ENCODE assay signal across 14 mouse cellular contexts in genomic region chr11:75592612-75593011, GRCm38 (mm10). TPM values are rescaled to one million over a fixed set of nuclear protein-coding genes. Genes with fewer than 3 reads are reported as not detected.
DNase-seq lines count a peak whose midpoint lies in the region; ATAC-seq lines count a peak whose summit lies in the region.
"Had no signal": no experiment of that assay in that cellular context is flagged by ENCODE, and none has a peak within 500 bp of the region (broad histone marks: within the 10 kb centered on the region; RNA-seq: fewer than 3 reads in every experiment).

No protein-coding gene starts in this region.

- no peak overlapping the region for H3K4me3 ChIP-seq in liver, embryonic 15.5 days (replicated peaks)
- no peak overlapping the region for H3K4me3 ChIP-seq in midbrain, embryonic 14.5 days (replicated peaks; ENCODE audit: low read depth, low read length)
- no peak overlapping the region for H3K4me3 ChIP-seq in neural tube, embryonic 15.5 days (replicated peaks)
- H3K4me3 ChIP-seq: embryonic facial prominence, embryonic 12.5 days had no signal

- H3K9ac ChIP-seq in liver, embryonic 15.5 days = no peak overlapping the region
- H3K9ac ChIP-seq in midbrain, embryonic 14.5 days (replicated peaks; ENCODE audit: low read length) = no peak overlapping the region
- no peak overlapping the region for H3K9ac ChIP-seq in neural tube, embryonic 15.5 days (replicated peaks)
- H3K9ac ChIP-seq: embryonic facial prominence, embryonic 12.5 days; lung, embryonic 14.5 days had no signal

- intact Hi-C loops in left cerebral cortex, postnatal 14 days (cut with DNase I) = no loop called here

- H3K27ac ChIP-seq in liver, embryonic 15.5 days (replicated peaks) = peak overlapping the region; percentile 48
- no peak overlapping the region for H3K27ac ChIP-seq in midbrain, embryonic 14.5 days (replicated peaks; ENCODE audit: low read depth, low read length)
- no peak overlapping the region for H3K27ac ChIP-seq in neural tube, embryonic 15.5 days (replicated peaks)
- H3K27ac ChIP-seq: embryonic facial prominence, embryonic 12.5 days had no signal

- no peaks in the 10 kb centered on the region for H3K27me3 ChIP-seq in liver, embryonic 15.5 days
- H3K27me3 ChIP-seq in midbrain, embryonic 14.5 days (ENCODE audit: control insufficient read depth, insufficient read depth, low read length) = no peaks in the 10 kb centered on the region
- no peaks in the 10 kb centered on the region for H3K27me3 ChIP-seq in neural tube, embryonic 15.5 days (replicated peaks)
- H3K27me3 ChIP-seq: embryonic facial prominence, embryonic 12.5 days had no signal

- peaks cover 29% of the 10 kb centered on the region for H3K36me3 ChIP-seq in liver, embryonic 15.5 days (replicated peaks)
- H3K36me3 ChIP-seq in midbrain, embryonic 14.5 days (ENCODE audit: control insufficient read depth, insufficient read depth, low read length) = peaks cover 37% of the 10 kb centered on the region
- H3K36me3 ChIP-seq in neural tube, embryonic 15.5 days = peaks cover 49% of the 10 kb centered on the region

- H3K4me1 ChIP-seq in liver, embryonic 15.5 days (replicated peaks) = peaks cover 55% of the 10 kb centered on the region
- H3K4me1 ChIP-seq in midbrain, embryonic 14.5 days (ENCODE audit: control insufficient read depth, insufficient read depth, low read length) = peaks cover 12% of the 10 kb centered on the region
- H3K4me1 ChIP-seq in neural tube, embryonic 15.5 days = peaks cover 30% of the 10 kb centered on the region

- H3K4me2 ChIP-seq in liver, embryonic 15.5 days = no peak overlapping the region
- no peak overlapping the region for H3K4me2 ChIP-seq in midbrain, embryonic 14.5 days (ENCODE audit: low read length)
- no peak overlapping the region for H3K4me2 ChIP-seq in neural tube, embryonic 15.5 days
- H3K4me2 ChIP-seq: embryonic facial prominence, embryonic 12.5 days; lung, embryonic 14.5 days had no signal

- peak; percentile 65 for DNase-seq in adrenal gland, postnatal 14 days
- no peak for DNase-seq in adrenal gland, postnatal 4 days (ENCODE audit: low spot score in 2 of 2)
- DNase-seq in urinary bladder, postnatal 14 days (ENCODE audit: low spot score) = peak; percentile 64
- no peak for DNase-seq in urinary bladder, postnatal 25 days (ENCODE audit: low spot score)
- DNase-seq in left cerebral cortex, postnatal 14 days (ENCODE audit: low spot score in 2 of 2) = no peak
- no peak for DNase-seq in midbrain, embryonic 14.5 days
- DNase-seq: cerebellum, adult 8-10 months; lung, embryonic 14.5 days; right cerebral cortex, adult 18-20 months; thymus, postnatal 36 days had no signal

- no peak for ATAC-seq in liver, embryonic 15.5 days (ENCODE audit: insufficient read depth)
- ATAC-seq in midbrain, embryonic 14.5 days (ENCODE audit: low FRiP score, low TSS enrichment) = no peak
- ATAC-seq in neural tube, embryonic 15.5 days (ENCODE audit: low FRiP score) = no peak
- ATAC-seq: inflammation-experienced regulatory T-cells, adult 6 months had no signal

- WGBS in liver, embryonic 15.5 days (ENCODE audit: insufficient replicate concordance) = 49% methylated on average over 5 of the region's 5 CpGs
- WGBS in midbrain, embryonic 14.5 days = 92% methylated on average over 5 of the region's 5 CpGs
- 86% methylated on average over 5 of the region's 5 CpGs for WGBS in neural tube, embryonic 15.5 days

- H3K9me3 ChIP-seq in liver, embryonic 15.5 days (replicated peaks) = no peaks in the 10 kb centered on the region
- no peaks in the 10 kb centered on the region for H3K9me3 ChIP-seq in midbrain, embryonic 14.5 days (ENCODE audit: control insufficient read depth, low read length)
- no peaks in the 10 kb centered on the region for H3K9me3 ChIP-seq in neural tube, embryonic 15.5 days (replicated peaks)
- H3K9me3 ChIP-seq: embryonic facial prominence, embryonic 12.5 days had no signal

RNA-seq across cellular contexts. Expression of gene Pitpna, which starts 4.7 kb away (rescaled TPM):
- total RNA-seq in adrenal gland, postnatal 14 days (2021) = 150 and 164 TPM in 2 replicates
- total RNA-seq in adrenal gland, postnatal 4 days (2021) = 100 to 1,000 TPM; 120 to 135 TPM
- 30.7 and 33.1 TPM in 2 replicates for polyA plus RNA-seq in liver, embryonic 15.5 days (2015; fragmentation: Nextera tagmentation; extraction: Ambion mirVana)
- total RNA-seq in left cerebral cortex, postnatal 14 days (2021) = 100 to 1,000 TPM; 336 to 338 TPM
- 115 and 120 TPM in 2 replicates for polyA plus RNA-seq in midbrain, embryonic 14.5 days (2014; fragmentation: Nextera tagmentation; extraction: Ambion mirVana)
- 113 and 117 TPM in 2 replicates for polyA plus RNA-seq in neural tube, embryonic 15.5 days (2015; fragmentation: Nextera tagmentation; extraction: Ambion mirVana)

RNA-seq across cellular contexts. Expression of gene Inpp5k, which starts 38.2 kb away (rescaled TPM):
- total RNA-seq in adrenal gland, postnatal 14 days (2021) = 32.3 and 41.8 TPM in 2 replicates
- 10 to 100 TPM; 59.8 to 64.4 TPM for total RNA-seq in adrenal gland, postnatal 4 days (2021)
- polyA plus RNA-seq in liver, embryonic 15.5 days (2015; fragmentation: Nextera tagmentation; extraction: Ambion mirVana) = 16.0 and 18.3 TPM in 2 replicates
- total RNA-seq in left cerebral cortex, postnatal 14 days (2021) = 10 to 100 TPM; 43.2 to 44.4 TPM
- 49.2 and 53.0 TPM in 2 replicates for polyA plus RNA-seq in midbrain, embryonic 14.5 days (2014; fragmentation: Nextera tagmentation; extraction: Ambion mirVana)
- 39.0 and 39.7 TPM in 2 replicates for polyA plus RNA-seq in neural tube, embryonic 15.5 days (2015; fragmentation: Nextera tagmentation; extraction: Ambion mirVana)

RNA-seq across cellular contexts. Expression of gene Myo1c, which starts 57.7 kb away (rescaled TPM):
- 148 and 155 TPM in 2 replicates for total RNA-seq in adrenal gland, postnatal 14 days (2021)
- 100 to 1,000 TPM; 122 to 132 TPM for total RNA-seq in adrenal gland, postnatal 4 days (2021)
- polyA plus RNA-seq in liver, embryonic 15.5 days (2015; fragmentation: Nextera tagmentation; extraction: Ambion mirVana) = 20.6 and 24.5 TPM in 2 replicates
- 10 to 100 TPM; 20.5 to 21.7 TPM for total RNA-seq in left cerebral cortex, postnatal 14 days (2021)
- 4.2 and 5.2 TPM in 2 replicates for polyA plus RNA-seq in midbrain, embryonic 14.5 days (2014; fragmentation: Nextera tagmentation; extraction: Ambion mirVana)
- polyA plus RNA-seq in neural tube, embryonic 15.5 days (2015; fragmentation: Nextera tagmentation; extraction: Ambion mirVana) = 12.4 and 22.0 TPM in 2 replicates

Comparison
In these comparisons a context has a peak if more than half of its experiments do, and no peak if none do; other contexts are left out.
1. DNase-seq: peak in adrenal gland, postnatal 14 days (single experiment) and urinary bladder, postnatal 14 days (single experiment); none in adrenal gland, postnatal 4 days (0 of 2), urinary bladder, postnatal 25 days (single experiment), left cerebral cortex, postnatal 14 days (0 of 2) and midbrain, embryonic 14.5 days (single experiment).